Mouse (Mus musculus) neutrophil, adult 65 days (primary cell): ENCODE data around the gene Gpnmb. TPM values are rescaled to one million over a fixed set of nuclear protein-coding genes. Genes with fewer than 3 reads are reported as not detected.

Experiments used
- total RNA-seq: library from RNA; stranded (reverse); gene quantifications from 2 replicates; pipeline ENCODE4 v1.2.4, GENCODE M21; 2023

The Gpnmb gene
- total RNA-seq = 3.1 and 4.9 TPM in 2 replicates

DNA sequence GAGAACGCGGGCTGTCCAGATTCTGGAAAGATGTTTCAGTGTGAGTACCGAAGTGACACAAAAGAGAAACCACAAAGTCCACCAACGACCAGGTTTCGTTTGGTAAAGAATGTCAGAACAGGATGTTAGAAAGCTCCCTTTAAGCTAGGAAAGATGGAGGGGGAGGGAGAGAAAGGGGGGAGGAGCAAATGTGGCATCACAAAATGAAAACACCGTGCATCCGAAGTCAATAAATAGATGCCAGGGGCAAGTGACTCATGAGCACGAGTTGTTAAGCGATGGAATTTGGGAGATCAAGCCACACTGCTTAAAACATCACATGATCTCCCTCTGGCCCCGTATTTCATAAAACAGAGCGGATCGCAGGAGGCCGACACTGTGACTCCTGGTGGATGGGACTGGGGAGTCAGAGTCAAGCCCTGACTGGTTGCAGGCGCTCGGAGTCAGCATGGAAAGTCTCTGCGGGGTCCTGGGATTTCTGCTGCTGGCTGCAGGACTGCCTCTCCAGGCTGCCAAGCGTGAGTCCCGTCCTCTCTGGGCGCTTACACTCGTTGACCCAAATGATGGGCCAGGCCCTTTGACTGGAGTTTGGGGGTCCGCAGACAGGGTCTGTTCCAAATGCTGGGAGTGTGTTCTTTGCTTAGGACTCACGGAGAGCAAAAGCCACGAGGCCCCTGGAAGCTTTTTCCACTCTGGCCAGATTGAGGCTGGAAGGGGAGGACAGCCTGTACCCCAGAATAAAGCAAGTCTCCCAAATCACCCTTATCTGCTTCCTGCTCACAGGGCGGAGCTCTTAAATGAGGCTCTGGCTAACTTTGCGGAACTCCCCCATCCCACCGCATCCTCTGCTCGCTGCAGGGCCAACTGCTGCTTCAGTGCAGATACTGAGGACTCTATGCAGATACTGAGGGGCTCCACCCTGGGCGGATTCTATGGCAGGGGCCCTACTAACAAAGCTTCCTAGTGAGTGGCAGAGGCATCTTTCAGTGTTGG is at the start of gene Gpnmb:
Gene Gpnmb, plus strand, starts transcription at position 272 of the 993 bp plus-strand sequence.

DNA sequence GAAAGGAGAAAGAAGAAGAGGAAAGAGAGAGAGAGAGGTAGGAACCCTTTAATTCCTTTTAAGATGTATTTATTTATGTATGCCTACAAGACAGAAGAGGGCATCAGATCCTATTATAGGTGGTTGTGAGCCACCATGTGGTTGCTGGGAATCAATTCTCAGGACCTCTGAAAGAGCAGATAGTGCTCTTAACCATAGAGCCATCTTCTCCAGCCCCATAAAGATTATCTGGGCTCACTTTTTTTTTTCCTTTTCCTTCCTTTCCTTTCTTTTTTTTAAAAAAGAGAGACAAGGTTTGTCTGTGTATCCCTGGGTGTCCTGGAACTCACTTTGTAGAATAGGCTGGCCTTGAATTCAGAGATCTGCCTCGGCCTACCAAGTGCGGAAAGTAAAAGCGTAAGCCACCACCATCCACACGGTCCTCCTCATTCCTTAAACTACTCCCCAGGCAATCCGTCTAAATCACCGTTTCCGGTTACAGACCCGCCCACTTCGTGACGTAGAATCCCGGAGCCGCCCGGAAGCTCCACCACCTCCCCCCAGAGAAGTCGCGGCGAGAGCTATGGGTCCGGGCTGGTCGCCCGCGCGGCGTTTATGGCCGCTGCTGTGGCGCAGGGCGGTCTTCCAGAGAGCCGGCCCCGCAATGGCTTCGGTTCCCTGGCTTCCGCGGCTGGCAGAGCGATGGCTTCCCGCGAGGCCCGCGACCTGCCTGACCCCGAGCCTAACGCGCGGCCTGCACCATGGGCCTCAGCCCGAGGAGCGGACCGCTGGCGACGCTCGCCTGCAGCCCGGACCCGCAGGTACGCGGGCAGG is 37.2 kb downstream of the Gpnmb start, which contains the start of gene Malsu1:
Gene Malsu1, plus strand, starts transcription at position 492 of the 813 bp plus-strand sequence.

Other genes starting within 250 kb of the Gpnmb start
- 6.0 and 6.9 TPM in 2 replicates for gene Tmem176a, start 195.6 kb upstream of the Gpnmb start, total RNA-seq
- gene Tmem176b, start 195.1 kb upstream of the Gpnmb start, total RNA-seq = 11.2 and 12.8 TPM in 2 replicates
- 0.60 TPM in 1 of 2 replicates, not detected in the other for gene Aoc1, start 163.7 kb upstream of the Gpnmb start, total RNA-seq
- gene 1600015I10Rik, start 106.7 kb upstream of the Gpnmb start, total RNA-seq = not detected in 2 replicates
- not detected in 2 replicates for gene Doxl2, start 61.6 kb upstream of the Gpnmb start, total RNA-seq
- not detected in 2 replicates for gene Svs1, start 49.7 kb upstream of the Gpnmb start, total RNA-seq
- gene Malsu1, start 37.2 kb downstream of the Gpnmb start, total RNA-seq = 21.4 and 38.6 TPM in 2 replicates
- gene Igf2bp3, start 178.4 kb downstream of the Gpnmb start, total RNA-seq = 0.45 TPM in 1 of 2 replicates, not detected in the other
- gene Tra2a, start 227.5 kb downstream of the Gpnmb start, total RNA-seq = 218 and 281 TPM in 2 replicates